Mouse (Mus musculus): ENCODE measurements around the gene Rapgef5.

The Rapgef5 gene

DNA sequence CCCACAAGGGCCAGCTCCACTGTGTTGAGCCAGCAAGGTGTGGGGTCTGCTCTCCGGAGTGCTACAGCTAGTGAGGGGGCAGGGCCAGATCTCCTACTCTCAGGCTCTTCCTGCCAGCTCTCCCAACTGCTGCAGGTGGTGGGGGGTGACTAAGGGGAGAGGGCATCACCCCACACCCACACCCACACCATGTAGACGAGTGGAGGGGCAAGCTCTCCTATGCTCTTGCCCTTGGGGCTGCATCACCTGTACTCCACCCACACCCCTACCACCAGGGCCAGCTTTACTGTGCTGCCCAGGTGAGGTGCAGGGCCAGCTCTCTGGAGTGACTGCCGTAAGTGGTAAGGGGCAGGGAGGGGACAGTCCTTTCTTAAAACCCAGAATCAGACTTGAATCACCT is 89.7 kb downstream of the Rapgef5 start:
- DNase-seq (ENCODE audit: low spot score in 2 of 2), result no peak

GRCm38 (mm10) chr12:117612715-117613114 is 96.4 kb downstream of the Rapgef5 start:
- no peak for DNase-seq (ENCODE audit: low spot score in 2 of 2)

GRCm38 (mm10) chr12:117619523-117620023 is 103.3 kb downstream of the Rapgef5 start:
- no peak for DNase-seq (ENCODE audit: low spot score in 2 of 2)

DNA sequence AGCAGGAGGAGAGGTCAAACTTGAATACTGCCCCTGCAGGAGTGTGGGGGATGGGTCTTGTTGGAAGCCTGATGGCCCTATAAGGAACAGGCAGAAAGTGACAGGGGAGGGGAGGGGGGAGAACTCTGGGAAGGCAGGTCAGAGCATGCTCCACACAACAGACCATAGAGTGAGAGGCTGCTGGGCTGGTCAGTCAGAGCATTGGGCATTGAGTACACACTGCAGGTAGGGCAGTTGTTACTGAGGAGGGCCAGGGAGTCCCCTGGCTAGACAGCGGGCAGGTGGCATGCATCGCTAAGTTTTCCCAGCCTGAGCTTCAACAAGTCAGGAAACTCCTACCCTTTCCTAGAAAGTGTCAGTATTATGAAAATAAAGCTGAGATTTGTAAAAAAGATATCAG is 106.7 kb downstream of the Rapgef5 start:
- DNase-seq (ENCODE audit: low spot score in 2 of 2), result no peak

DNA sequence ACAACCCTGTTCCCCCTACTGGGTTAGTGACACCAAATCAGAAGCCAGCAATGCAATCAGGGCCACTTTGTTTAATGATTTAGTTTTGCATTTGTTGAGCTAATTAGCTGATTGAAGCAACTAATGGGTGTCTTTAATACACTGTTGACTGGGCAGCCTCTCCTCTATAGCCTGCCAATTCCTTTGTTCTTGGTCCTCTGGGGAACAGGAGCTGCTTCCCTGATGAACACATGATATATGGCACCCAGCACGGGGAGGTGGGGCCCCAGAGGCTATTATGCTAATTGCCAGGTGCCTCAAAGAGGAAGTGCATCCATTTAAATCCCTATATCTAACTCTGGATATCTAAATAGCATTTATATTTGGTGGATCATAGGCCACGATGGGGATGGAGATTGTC is 111.0 kb downstream of the Rapgef5 start:
- DNase-seq (ENCODE audit: low spot score in 2 of 2), result no peak

- DNase-seq (ENCODE audit: low spot score in 2 of 2), result no peak
Observed at GRCm38 (mm10) chr12:117628321-117629093, 112.2 kb downstream of the Rapgef5 start.

DNA sequence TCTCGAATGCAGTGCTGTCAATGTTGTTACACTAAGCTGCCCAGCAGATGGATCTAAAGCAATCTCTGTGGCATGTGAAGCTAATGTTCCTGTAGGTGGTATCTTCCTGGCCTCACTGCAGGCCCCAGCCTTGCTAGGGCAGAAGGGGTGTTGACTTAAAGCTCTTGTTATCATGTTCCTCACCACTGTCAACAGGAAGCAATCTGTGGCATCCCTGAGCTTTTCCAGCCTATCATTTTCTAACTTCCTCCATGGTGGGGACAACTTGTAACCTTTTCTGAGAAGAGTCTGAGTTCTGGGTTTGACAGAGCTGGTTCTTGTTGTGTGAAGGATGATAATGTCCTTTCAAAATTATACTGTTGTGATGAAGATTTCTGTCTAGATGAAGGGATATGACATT is 115.9 kb downstream of the Rapgef5 start:
- DNase-seq (ENCODE audit: low spot score in 2 of 2), result no peak

DNA sequence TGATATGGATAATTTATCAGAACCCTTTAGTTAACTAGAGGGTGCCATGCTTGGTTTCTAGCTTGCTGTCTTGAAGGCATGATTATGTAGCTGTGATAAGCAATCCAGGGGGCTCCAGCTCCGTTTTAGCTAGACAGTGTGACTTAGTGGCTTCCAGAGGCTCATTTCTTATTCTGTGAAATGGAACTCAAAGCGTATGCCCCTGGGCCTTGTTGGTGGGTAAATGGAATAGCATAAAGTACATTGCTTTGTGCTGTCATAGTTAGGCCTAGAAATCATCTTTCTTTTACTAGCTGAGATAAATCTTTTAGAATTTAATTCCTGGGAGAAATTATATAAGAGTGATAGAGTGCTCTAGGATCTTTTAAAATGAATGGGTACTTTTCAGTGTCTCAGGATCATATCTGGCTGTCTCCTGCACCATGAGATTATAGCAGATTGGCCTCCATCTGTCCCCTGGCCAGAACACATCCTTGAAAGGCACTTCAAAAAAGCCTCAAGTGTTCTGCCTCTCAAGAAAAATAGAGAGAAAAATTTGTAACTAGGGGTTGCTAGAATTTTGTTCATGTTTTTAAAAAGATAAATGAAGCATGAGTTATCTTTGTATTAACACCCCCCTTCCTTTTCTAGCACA is 120.0 kb downstream of the Rapgef5 start:
- DNase-seq (ENCODE audit: low spot score in 2 of 2), result no peak

- peak in 1 of 2 experiments; percentile 29 for DNase-seq (ENCODE audit: low spot score in 2 of 2)
Observed at GRCm38 (mm10) chr12:117636969-117637368, 120.7 kb downstream of the Rapgef5 start.

DNA sequence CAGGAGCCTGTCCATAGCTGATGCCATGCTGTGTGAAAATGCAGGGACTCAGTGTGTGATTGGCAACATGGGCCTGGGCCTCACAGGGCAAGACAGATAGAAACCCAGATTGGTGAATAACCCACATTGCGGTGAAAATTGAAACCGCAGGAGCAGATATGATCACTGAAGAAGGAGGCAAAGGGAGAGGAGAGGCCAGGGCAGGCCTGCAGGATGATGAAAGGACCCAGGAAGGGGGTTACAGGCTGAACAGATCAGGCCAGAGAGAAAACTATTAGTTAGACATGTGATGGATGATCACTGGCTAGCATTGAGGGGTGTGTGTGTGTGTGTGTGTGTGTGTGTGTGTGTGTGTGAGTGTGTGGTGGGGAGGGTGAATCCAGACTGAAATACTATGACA is 122.6 kb downstream of the Rapgef5 start:
- no peak for DNase-seq (ENCODE audit: low spot score in 2 of 2)

GRCm38 (mm10) chr12:117639356-117640121 is 123.3 kb downstream of the Rapgef5 start:
- DNase-seq (ENCODE audit: low spot score in 2 of 2), result no peak

GRCm38 (mm10) chr12:117642512-117642911 is 126.2 kb downstream of the Rapgef5 start:
- no peak for DNase-seq (ENCODE audit: low spot score in 2 of 2)

DNA sequence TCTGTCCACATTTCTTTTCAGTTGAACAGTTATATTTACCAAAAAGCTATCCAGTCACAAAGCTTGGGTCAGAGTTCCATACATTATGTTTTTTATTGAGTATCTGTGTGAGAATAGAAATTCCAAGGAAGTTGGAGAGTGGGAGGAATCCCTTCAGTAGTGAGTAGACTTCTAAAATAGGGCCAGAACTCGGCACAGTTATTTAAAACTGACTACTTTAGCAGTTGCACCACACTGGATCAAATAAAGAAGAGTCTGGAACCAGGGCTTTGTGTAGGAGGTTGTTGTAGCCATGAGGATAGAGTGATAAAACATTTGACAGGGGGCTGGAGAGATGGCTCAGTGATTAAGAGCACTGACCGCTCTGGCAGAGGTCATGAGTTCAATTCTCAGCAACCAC is 129.5 kb downstream of the Rapgef5 start:
- no peak for DNase-seq (ENCODE audit: low spot score in 2 of 2)

GRCm38 (mm10) chr12:117653920-117654472 is 137.7 kb downstream of the Rapgef5 start:
- DNase-seq (ENCODE audit: low spot score in 2 of 2), result no peak

- no peak for DNase-seq (ENCODE audit: low spot score in 2 of 2)
Observed at GRCm38 (mm10) chr12:117656935-117657334, 140.7 kb downstream of the Rapgef5 start.

- no peak for DNase-seq (ENCODE audit: low spot score in 2 of 2)
Observed at GRCm38 (mm10) chr12:117657766-117658165, 141.5 kb downstream of the Rapgef5 start.

- DNase-seq (ENCODE audit: low spot score in 2 of 2), result no peak
Observed at GRCm38 (mm10) chr12:117658821-117659220, 142.5 kb downstream of the Rapgef5 start.

DNA sequence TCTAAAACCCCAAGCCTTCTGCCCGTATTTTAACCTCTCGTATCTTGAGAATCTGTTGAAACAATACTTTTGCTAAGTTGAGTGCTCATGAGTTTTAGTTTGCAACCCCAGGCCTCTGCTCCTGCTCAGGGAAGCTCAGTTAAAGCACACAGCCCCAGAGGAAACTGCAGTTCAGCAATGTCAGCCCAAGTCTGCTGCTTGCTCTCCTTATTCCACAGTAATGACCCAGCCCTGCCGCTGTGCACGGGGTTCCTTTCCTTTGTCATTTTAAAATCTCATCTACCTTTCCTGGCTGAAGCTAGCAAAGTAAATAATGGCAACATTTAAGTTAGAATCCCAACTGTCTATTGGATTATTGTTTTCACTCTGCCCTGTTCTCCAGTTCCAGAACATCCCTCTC is 144.1 kb downstream of the Rapgef5 start:
- no peak for DNase-seq (ENCODE audit: low spot score in 2 of 2)

- no peak for DNase-seq (ENCODE audit: low spot score in 2 of 2)
Observed at GRCm38 (mm10) chr12:117661871-117662270, 145.6 kb downstream of the Rapgef5 start.

- DNase-seq (ENCODE audit: low spot score in 2 of 2), result no peak
Observed at GRCm38 (mm10) chr12:117663637-117664036, 147.4 kb downstream of the Rapgef5 start.

DNA sequence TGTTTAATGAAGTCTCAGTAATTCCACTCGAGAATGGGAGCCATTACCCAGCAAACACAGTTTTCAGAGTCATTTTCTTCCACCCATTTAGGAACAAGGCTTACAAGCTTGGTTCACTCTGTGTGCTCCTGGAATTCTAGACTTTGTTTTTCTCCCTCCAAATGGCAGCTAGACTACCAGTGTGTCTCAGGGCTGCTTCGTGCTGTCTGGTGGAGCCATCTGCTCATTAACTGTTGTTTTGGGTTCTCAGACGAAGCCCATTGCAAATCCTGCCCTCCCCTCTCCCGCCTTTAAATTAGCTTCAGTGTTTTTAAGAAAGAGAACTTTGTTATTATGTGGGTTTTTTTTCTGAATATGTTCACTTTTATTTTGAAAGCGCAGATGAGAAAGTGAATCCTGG is 148.4 kb downstream of the Rapgef5 start:
- DNase-seq (ENCODE audit: low spot score in 2 of 2), result no peak

- no peak for DNase-seq (ENCODE audit: low spot score in 2 of 2)
Observed at GRCm38 (mm10) chr12:117666391-117666790, 150.1 kb downstream of the Rapgef5 start.
